Mouse (Mus musculus): ENCODE measurements around the gene Slc25a23. TPM values are rescaled to one million over a fixed set of nuclear protein-coding genes. Genes with fewer than 3 reads are reported as not detected.
A peak's percentile ranks its signal among the peaks of the same experiment; 100 is the strongest.

Gene Slc25a23
- polyA plus RNA-seq, 1 experiment from 2014 or later: 43.7 TPM

GRCm38 (mm10) chr17:57010911-57011235, 48.8 kb downstream of the Slc25a23 start:
- Histone ChIP-seq H3K4me2 (peak overlapping the region; percentile 90), H3K27me3 (replicated peaks) (no peaks in the 10 kb centered on the region; the same call in 1 of the 2 replicates), H3K4me1 (peaks cover 26% of the 10 kb centered on the region), H3K9ac (replicated peaks) (peak overlapping the region; percentile 77), H3K27ac (replicated peaks) (peak overlapping the region; percentile 84), H3K4me3 (replicated peaks) (peak overlapping the region; percentile 83), H3K9me3 (replicated peaks) (no peaks in the 10 kb centered on the region), H3K36me3 (peaks cover 34% of the 10 kb centered on the region)
- WGBS: under 1% methylated on average over 19 of the region's 19 CpGs
- peak; percentile 52 for ATAC-seq (ENCODE audit: low FRiP score)

- WGBS: 95% methylated on average over 13 of the region's 13 CpGs
- Histone ChIP-seq H3K27ac (replicated peaks) (no peak overlapping the region), H3K9ac (replicated peaks) (no peak overlapping the region), H3K4me3 (replicated peaks) (no peak overlapping the region), H3K36me3 (peaks cover 69% of the 10 kb centered on the region), H3K9me3 (replicated peaks) (no peaks in the 10 kb centered on the region), H3K4me1 (peaks cover 21% of the 10 kb centered on the region), H3K4me2 (no peak overlapping the region), H3K27me3 (replicated peaks) (no peaks in the 10 kb centered on the region)
- no peak for ATAC-seq (ENCODE audit: low FRiP score)
Measured at GRCm38 (mm10) chr17:57007137-57007905, 52.3 kb downstream of the Slc25a23 start.

- no peak overlapping the region for H3K4me3 ChIP-seq (replicated peaks)
- no peak overlapping the region for H3K9ac ChIP-seq (replicated peaks)
- no peaks in the 10 kb centered on the region for H3K4me1 ChIP-seq
- H3K9me3 ChIP-seq (replicated peaks): no peaks in the 10 kb centered on the region
- H3K27me3 ChIP-seq (replicated peaks): no peaks in the 10 kb centered on the region
- no peak overlapping the region for H3K27ac ChIP-seq (replicated peaks)
- WGBS: 95% methylated on average over 7 of the region's 7 CpGs
- ATAC-seq (ENCODE audit: low FRiP score): no peak
- no peak overlapping the region for H3K4me2 ChIP-seq
- peaks cover 80% of the 10 kb centered on the region for H3K36me3 ChIP-seq
Measured at GRCm38 (mm10) chr17:57003994-57004393, 55.7 kb downstream of the Slc25a23 start.

DNA sequence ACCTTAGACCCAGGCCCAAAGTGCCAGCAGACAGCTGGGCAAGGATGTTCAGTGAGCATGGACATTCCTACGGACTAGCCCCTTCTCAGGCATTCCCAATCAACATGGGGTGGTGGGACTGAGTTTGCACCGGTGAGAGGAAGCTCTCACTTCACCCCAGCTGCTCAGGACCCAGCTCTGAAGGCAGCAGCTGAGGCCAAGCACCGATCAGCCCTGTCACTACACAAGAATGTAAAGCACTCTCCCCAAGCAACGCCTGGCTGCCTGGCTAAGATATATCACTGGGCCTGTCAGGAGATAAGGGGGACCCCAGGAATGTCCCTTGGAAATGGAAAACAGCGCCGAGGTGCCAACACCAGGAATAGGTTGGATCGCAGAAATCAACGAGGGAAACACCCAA, 58.4 kb downstream of the Slc25a23 start:
- Histone ChIP-seq H3K9ac (replicated peaks) (no peak overlapping the region), H3K36me3 (peaks cover 56% of the 10 kb centered on the region), H3K9me3 (replicated peaks) (no peaks in the 10 kb centered on the region), H3K4me3 (replicated peaks) (no peak overlapping the region), H3K4me1 (peaks cover 20% of the 10 kb centered on the region), H3K4me2 (no peak overlapping the region), H3K27me3 (replicated peaks) (no peaks in the 10 kb centered on the region), H3K27ac (replicated peaks) (no peak overlapping the region)
- ATAC-seq (ENCODE audit: low FRiP score): no peak
- 77% methylated on average over 8 of the region's 8 CpGs for WGBS

- Histone ChIP-seq H3K27me3 (replicated peaks) (no peaks in the 10 kb centered on the region), H3K27ac (replicated peaks) (no peak within 1 kb of the TSS), H3K9me3 (replicated peaks) (no peaks in the 10 kb centered on the region), H3K4me2 (no peak within 1 kb of the TSS), H3K4me1 (peaks cover 20% of the 10 kb centered on the region), H3K9ac (replicated peaks) (no peak within 1 kb of the TSS), H3K4me3 (replicated peaks) (no peak within 1 kb of the TSS), H3K36me3 (peaks cover 55% of the 10 kb centered on the region)
- WGBS: 84% methylated on average over 9 of the region's 9 CpGs
- no peak for ATAC-seq (ENCODE audit: low FRiP score)
Measured at GRCm38 (mm10) chr17:56999968-57000609, 59.6 kb downstream of the Slc25a23 start, which contains the start of gene Pspn. Gene Pspn, minus strand, starts transcription at chr17:57000018.

DNA sequence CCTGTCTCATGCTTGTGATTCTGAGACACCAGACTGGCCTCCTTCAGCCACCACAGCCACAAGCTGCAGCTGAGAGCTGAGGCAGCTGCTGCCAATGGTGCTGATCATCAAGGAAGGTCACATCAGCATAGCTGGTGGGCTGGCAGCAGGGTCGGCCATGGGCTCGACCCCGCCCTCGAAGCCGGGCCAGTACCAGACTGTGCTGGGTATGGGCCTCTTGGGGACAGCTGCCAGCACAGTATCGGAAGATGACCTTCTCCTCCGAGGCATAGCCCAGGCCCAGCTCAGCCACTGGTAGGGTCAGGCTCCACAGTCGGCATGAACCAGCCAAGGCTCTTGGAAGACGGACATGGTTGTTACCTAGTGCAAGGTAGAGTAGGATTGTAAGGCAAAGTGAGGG, 60.2 kb downstream of the Slc25a23 start:
- no peak overlapping the region for H3K9ac ChIP-seq (replicated peaks)
- no peak for ATAC-seq (ENCODE audit: low FRiP score)
- no peaks in the 10 kb centered on the region for H3K9me3 ChIP-seq (replicated peaks)
- peaks cover 20% of the 10 kb centered on the region for H3K4me1 ChIP-seq
- no peaks in the 10 kb centered on the region for H3K27me3 ChIP-seq (replicated peaks)
- H3K4me3 ChIP-seq (replicated peaks): no peak overlapping the region
- WGBS: 94% methylated on average over 9 of the region's 9 CpGs
- H3K4me2 ChIP-seq: no peak overlapping the region
- peaks cover 55% of the 10 kb centered on the region for H3K36me3 ChIP-seq
- H3K27ac ChIP-seq (replicated peaks): no peak overlapping the region

DNA sequence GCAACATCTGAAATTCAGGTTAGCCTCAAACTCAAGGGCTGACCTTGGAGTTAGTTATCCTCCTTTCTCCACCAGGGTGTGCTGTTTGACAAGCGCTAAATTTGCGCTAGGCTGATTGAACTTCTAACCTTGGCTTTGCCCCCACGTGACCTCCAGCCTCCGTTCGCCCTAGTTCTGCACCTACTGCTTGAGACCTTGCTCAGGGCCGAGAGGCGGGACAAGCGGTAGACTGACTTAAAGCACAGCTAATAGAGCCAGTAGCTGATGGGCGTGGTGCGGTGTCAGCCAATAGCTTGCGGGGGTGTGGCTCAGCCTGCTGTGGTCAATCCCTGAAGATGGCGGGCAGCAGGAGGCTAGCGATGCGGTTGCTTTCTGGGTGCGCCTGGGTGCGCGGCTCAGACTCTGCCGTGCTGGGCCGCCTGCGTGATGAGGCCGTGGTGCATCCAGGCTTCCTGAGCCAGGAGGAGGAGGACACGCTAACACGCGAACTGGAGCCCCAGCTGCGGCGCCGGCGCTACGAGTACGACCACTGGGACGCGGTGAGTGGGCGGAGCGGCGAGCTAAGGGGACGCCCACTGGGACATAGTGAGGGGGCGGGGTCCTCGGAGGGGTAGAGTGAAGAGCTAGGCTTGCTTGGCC, 62.5 kb downstream of the Slc25a23 start, which contains the start of gene Alkbh7:
TSS of gene Alkbh7 (plus strand) at position 311 of the 639 bp plus-strand sequence.
- H3K4me2 ChIP-seq: peak within 1 kb of the TSS; percentile 78
- H3K36me3 ChIP-seq: peaks cover 56% of the 10 kb centered on the region
- peak within 1 kb of the TSS; percentile 78 for H3K9ac ChIP-seq (replicated peaks)
- WGBS: under 1% methylated on average over 38 of the region's 38 CpGs
- peak; percentile 97 for ATAC-seq (ENCODE audit: low FRiP score)
- peaks cover 28% of the 10 kb centered on the region for H3K4me1 ChIP-seq
- peak within 1 kb of the TSS; percentile 84 for H3K4me3 ChIP-seq (replicated peaks)
- H3K9me3 ChIP-seq (replicated peaks): no peaks in the 10 kb centered on the region
- H3K27me3 ChIP-seq (replicated peaks): no peaks in the 10 kb centered on the region
- peak within 1 kb of the TSS; percentile 90 for H3K27ac ChIP-seq (replicated peaks)

GRCm38 (mm10) chr17:56996506-56996905, 63.2 kb downstream of the Slc25a23 start:
- H3K27ac ChIP-seq (replicated peaks): no peak overlapping the region
- peak overlapping the region; percentile 78 for H3K4me2 ChIP-seq
- ATAC-seq (ENCODE audit: low FRiP score): no peak; the same call in 1 of the 2 replicates
- peaks cover 31% of the 10 kb centered on the region for H3K4me1 ChIP-seq
- no peak overlapping the region for H3K9ac ChIP-seq (replicated peaks)
- no peaks in the 10 kb centered on the region for H3K27me3 ChIP-seq (replicated peaks)
- 77% methylated on average over 2 of the region's 2 CpGs for WGBS
- peak overlapping the region; percentile 84; the same call in 1 of the 2 replicates for H3K4me3 ChIP-seq (replicated peaks)
- H3K9me3 ChIP-seq (replicated peaks): no peaks in the 10 kb centered on the region
- peaks cover 55% of the 10 kb centered on the region for H3K36me3 ChIP-seq

GRCm38 (mm10) chr17:56995046-56995445, 64.6 kb downstream of the Slc25a23 start:
- ATAC-seq (ENCODE audit: low FRiP score): no peak
- H3K4me3 ChIP-seq (replicated peaks): no peak overlapping the region
- H3K4me2 ChIP-seq: no peak overlapping the region
- H3K9me3 ChIP-seq (replicated peaks): no peaks in the 10 kb centered on the region
- peaks cover 39% of the 10 kb centered on the region for H3K4me1 ChIP-seq
- no peaks in the 10 kb centered on the region for H3K27me3 ChIP-seq (replicated peaks)
- no peak overlapping the region for H3K9ac ChIP-seq (replicated peaks)
- H3K36me3 ChIP-seq: peaks cover 47% of the 10 kb centered on the region
- no peak overlapping the region for H3K27ac ChIP-seq (replicated peaks)
- 94% methylated on average over 8 of the region's 8 CpGs for WGBS
